Mouse (Mus musculus): Measurements from ENCODE around the gene Rnase2b.

- TF ChIP-seq POLR2A (IDR thresholded peaks at IDR 0.05; ENCODE audit: low read depth, low read length): no peak
- no peak for TF ChIP-seq CTCF (IDR thresholded peaks at IDR 0.05; ENCODE audit: extremely low read depth, insufficient read length, insufficient replicate concordance, low read depth, low read length)
These were observed 29.7 kb upstream of the Rnase2b start for GRCm38 (mm10) chr14:51132372-51132771.
